Mouse (Mus musculus): ENCODE measurements at regions not wholly inside any gene's neighbourhood (a gene's known extent, or its start where the extent isn't known, plus 50 kb on each side); places are given as distances from the start of the nearest gene placed in this dataset.

- DNase-seq (ENCODE audit: low spot score), result no peak
Observed at GRCm38 (mm10) chr9:87964508-87964907, 233.4 kb upstream of the Tbx18 start.

- DNase-seq (ENCODE audit: low spot score), result no peak
Observed at GRCm38 (mm10) chr9:87965103-87965780, 234.2 kb upstream of the Tbx18 start.

- DNase-seq (ENCODE audit: low spot score), result no peak
Observed at GRCm38 (mm10) chr9:87968190-87969082, 237.4 kb upstream of the Tbx18 start.

GRCm38 (mm10) chr9:87970586-87970985 is 239.5 kb upstream of the Tbx18 start:
- no peak for DNase-seq (ENCODE audit: low spot score)

GRCm38 (mm10) chr9:87971791-87972190 is 240.7 kb upstream of the Tbx18 start:
- DNase-seq (ENCODE audit: low spot score), result no peak

- DNase-seq (ENCODE audit: low spot score), result peak; percentile 44
Observed at GRCm38 (mm10) chr9:87973531-87973930, 242.5 kb upstream of the Tbx18 start.

GRCm38 (mm10) chr9:87984910-87985309 is 253.8 kb upstream of the Tbx18 start:
- DNase-seq (ENCODE audit: low spot score), result no peak

GRCm38 (mm10) chr9:87985439-87985838 is 254.4 kb upstream of the Tbx18 start:
- no peak for DNase-seq (ENCODE audit: low spot score)

GRCm38 (mm10) chr9:88005945-88006700 is 275.1 kb upstream of the Tbx18 start:
- no peak for DNase-seq (ENCODE audit: low spot score)

GRCm38 (mm10) chr9:88023752-88024151 is 292.7 kb upstream of the Tbx18 start:
- no peak for DNase-seq (ENCODE audit: low spot score)

- no peak for DNase-seq (ENCODE audit: low spot score)
Observed at GRCm38 (mm10) chr9:88025936-88026335, 294.9 kb upstream of the Tbx18 start.

GRCm38 (mm10) chr9:88030509-88031148 is 296.4 kb upstream of the Nt5e start:
- no peak for DNase-seq (ENCODE audit: low spot score)

GRCm38 (mm10) chr9:88037560-88037959 is 289.4 kb upstream of the Nt5e start:
- DNase-seq (ENCODE audit: low spot score), result no peak

- no peak for DNase-seq (ENCODE audit: low spot score)
Observed at GRCm38 (mm10) chr9:88049270-88049669, 277.7 kb upstream of the Nt5e start.

GRCm38 (mm10) chr9:88049792-88050191 is 277.2 kb upstream of the Nt5e start:
- DNase-seq (ENCODE audit: low spot score), result no peak

- DNase-seq (ENCODE audit: low spot score), result no peak
Observed at GRCm38 (mm10) chr9:88058551-88058950, 268.4 kb upstream of the Nt5e start.

- no peak for DNase-seq (ENCODE audit: low spot score)
Observed at GRCm38 (mm10) chr9:88059005-88059404, 268.0 kb upstream of the Nt5e start.

GRCm38 (mm10) chr9:88063973-88064676 is 262.9 kb upstream of the Nt5e start:
- no peak for DNase-seq (ENCODE audit: low spot score)

GRCm38 (mm10) chr9:88065057-88065456 is 261.9 kb upstream of the Nt5e start:
- DNase-seq (ENCODE audit: low spot score), result no peak

- DNase-seq (ENCODE audit: low spot score), result no peak
Observed at GRCm38 (mm10) chr9:88065777-88066176, 261.2 kb upstream of the Nt5e start.

GRCm38 (mm10) chr9:88068322-88068721 is 258.7 kb upstream of the Nt5e start:
- no peak for DNase-seq (ENCODE audit: low spot score)
